Mouse (Mus musculus) lung, adult 2 months (tissue): Measurements from ENCODE around the gene Olfr1289. TPM values are rescaled to one million over a fixed set of nuclear protein-coding genes. Genes with fewer than 3 reads are reported as not detected.

Experiments used
- DNase-seq: peaks from one replicate; pipeline ENCODE4 v3.0.0; 2022
- H3K4me1 ChIP-seq: fragments of 200-500 bp; 2 replicates; pipeline ENCODE4 v1.6.1; 2011; ENCODE audit warnings: low read length; ENCODE audit not compliant: control insufficient read depth, insufficient read depth
- H3K4me3 ChIP-seq: fragments of 200-500 bp; replicated peaks from 2 replicates; pipeline ENCODE3; 2011; ENCODE audit warnings: low read depth, mild to moderate bottlenecking, control low read depth, low read length; ENCODE audit errors: extremely low read depth
- CTCF ChIP-seq: fragments of 200-500 bp; IDR thresholded peaks from 2 replicates; pipeline ENCODE4 v1.5.1; 2011; ENCODE audit warnings: mild to moderate bottlenecking, low read length, control low read depth; ENCODE audit not compliant: insufficient read depth
- POLR2A ChIP-seq: fragments of 200-500 bp; IDR thresholded peaks from 2 replicates; pipeline ENCODE4 v1.6.1; 2011; ENCODE audit warnings: low read depth, mild to moderate bottlenecking, control low read depth, low read length, borderline replicate concordance; ENCODE audit errors: extremely low read depth
- WGBS: fragments of 180-500 bp; shearing (Covaris S2); methylation state at CpG from one replicate; pipeline ENCODE4 v1.1.7; 2018; 5-methylcytosine and 5-hydroxymethylcytosine counted together
- polyA plus RNA-seq: library from polyadenylated mRNA; depleted of rRNA; stranded (reverse); fragments of >200 nt; gene quantifications from 2 replicates; pipeline ENCODE4 v1.2.3, GENCODE M21; 2012; rRNA removed

The Olfr1289 gene
- polyA plus RNA-seq: not detected in 2 replicates

GRCm38 (mm10) chr2:111480519-111480918 is at the start of gene Olfr1289:
TSS of gene Olfr1289 (plus strand) at chr2:111480819.
- H3K4me3 ChIP-seq: no peak within 1 kb of the TSS
- no peaks in the 10 kb centered on the region for H3K4me1 ChIP-seq
- DNase-seq: no peak
- no peak for TF ChIP-seq POLR2A
- TF ChIP-seq CTCF: no peak
- WGBS: 60% methylated on average over 1 of the region's 1 CpGs

- no peak for DNase-seq
- WGBS: 57% methylated on average over 1 of the region's 1 CpGs
- no peak for TF ChIP-seq POLR2A
- no peak for TF ChIP-seq CTCF
- Histone ChIP-seq H3K4me3 (no peak within 1 kb of the TSS), H3K4me1 (no peaks in the 10 kb centered on the region)
These were observed 31.8 kb upstream of the Olfr1289 start, which contains the start of gene Olfr1287 for GRCm38 (mm10) chr2:111448842-111449241. TSS of gene Olfr1287 (plus strand) at chr2:111449142.

- Histone ChIP-seq H3K4me1 (no peaks in the 10 kb centered on the region), H3K4me3 (no peak within 1 kb of the TSS)
- WGBS: 81% methylated on average over 1 of the region's 1 CpGs
- TF ChIP-seq POLR2A (no peak), CTCF (no peak)
- no peak for DNase-seq
These were observed 6.8 kb upstream of the Olfr1289 start, which contains the start of gene Olfr1288 for GRCm38 (mm10) chr2:111473801-111474200. TSS of gene Olfr1288 (plus strand) at chr2:111474101.

GRCm38 (mm10) chr2:111493729-111494128 is 13.1 kb downstream of the Olfr1289 start, which contains the start of gene Olfr1290:
TSS of gene Olfr1290 (minus strand) at chr2:111493829.
- WGBS: 65% methylated on average over 5 of the region's 5 CpGs
- no peak within 1 kb of the TSS for H3K4me3 ChIP-seq
- H3K4me1 ChIP-seq: no peaks in the 10 kb centered on the region
- no peak for DNase-seq
- TF ChIP-seq CTCF: no peak
- no peak for TF ChIP-seq POLR2A

- WGBS: 86% methylated on average over 3 of the region's 3 CpGs
- Histone ChIP-seq H3K4me3 (no peak within 1 kb of the TSS), H3K4me1 (no peaks in the 10 kb centered on the region)
- DNase-seq: no peak
- TF ChIP-seq POLR2A (no peak), CTCF (no peak)
These were observed 16.3 kb downstream of the Olfr1289 start, which contains the start of gene Olfr1291-ps1 for GRCm38 (mm10) chr2:111496880-111497279. TSS of gene Olfr1291-ps1 (plus strand) at chr2:111497180.

- DNase-seq: no peak
- WGBS: 90% methylated on average over 10 of the region's 10 CpGs
- no peaks in the 10 kb centered on the region for H3K4me1 ChIP-seq
- no peak overlapping the region for H3K4me3 ChIP-seq
- no peak for TF ChIP-seq CTCF
- no peak for TF ChIP-seq POLR2A
These were observed 36.8 kb downstream of the Olfr1289 start for GRCm38 (mm10) chr2:111517451-111517850.

GRCm38 (mm10) chr2:111524903-111525302 is 44.3 kb downstream of the Olfr1289 start, which contains the start of gene Olfr1293-ps:
TSS of gene Olfr1293-ps (plus strand) at chr2:111525203.
- DNase-seq: no peak
- H3K4me1 ChIP-seq: no peaks in the 10 kb centered on the region
- TF ChIP-seq POLR2A: no peak
- no peak for TF ChIP-seq CTCF
- H3K4me3 ChIP-seq: no peak within 1 kb of the TSS
- 74% methylated on average over 1 of the region's 1 CpGs for WGBS

Other genes with a start within 250 kb of the Olfr1289 start
- gene Olfr1275, start 245.5 kb upstream of the Olfr1289 start, polyA plus RNA-seq: not detected in 2 replicates
- not detected in 2 replicates for gene Olfr1276, start 226.3 kb upstream of the Olfr1289 start, polyA plus RNA-seq
- not detected in 2 replicates for gene Olfr1277, start 206.7 kb upstream of the Olfr1289 start, polyA plus RNA-seq
- not detected in 2 replicates for gene Olfr1278, start 190.7 kb upstream of the Olfr1289 start, polyA plus RNA-seq
- not detected in 2 replicates for gene Olfr1279, start 180.2 kb upstream of the Olfr1289 start, polyA plus RNA-seq
- not detected in 2 replicates for gene Olfr1280, start 166.8 kb upstream of the Olfr1289 start, polyA plus RNA-seq
- not detected in 2 replicates for gene Olfr1281, start 154.3 kb upstream of the Olfr1289 start, polyA plus RNA-seq
- gene Olfr1282, start 144.7 kb upstream of the Olfr1289 start, polyA plus RNA-seq: not detected in 2 replicates
- gene Olfr1283, start 114.0 kb upstream of the Olfr1289 start, polyA plus RNA-seq: not detected in 2 replicates
- gene Olfr1284, start 105.3 kb upstream of the Olfr1289 start, polyA plus RNA-seq: not detected in 2 replicates
- gene Olfr1286, start 57.7 kb upstream of the Olfr1289 start, polyA plus RNA-seq: not detected in 2 replicates
- not detected in 2 replicates for gene Olfr1287, start 31.7 kb upstream of the Olfr1289 start, polyA plus RNA-seq
- not detected in 2 replicates for gene Olfr1288, start 6.7 kb upstream of the Olfr1289 start, polyA plus RNA-seq
- gene Olfr1290, start 13.0 kb downstream of the Olfr1289 start, polyA plus RNA-seq: not detected in 2 replicates
- gene Olfr1291-ps1, start 16.4 kb downstream of the Olfr1289 start, polyA plus RNA-seq: not detected in 2 replicates
- not detected in 2 replicates for gene Olfr1293-ps, start 44.4 kb downstream of the Olfr1289 start, polyA plus RNA-seq
- not detected in 2 replicates for gene Olfr1294, start 59.5 kb downstream of the Olfr1289 start, polyA plus RNA-seq
- not detected in 2 replicates for gene Olfr1295, start 88.9 kb downstream of the Olfr1289 start, polyA plus RNA-seq
- gene Olfr1297, start 145.7 kb downstream of the Olfr1289 start, polyA plus RNA-seq: not detected in 2 replicates
- gene Olfr1298, start 168.4 kb downstream of the Olfr1289 start, polyA plus RNA-seq: not detected in 2 replicates
- gene Olfr1299, start 180.6 kb downstream of the Olfr1289 start, polyA plus RNA-seq: not detected in 2 replicates